Mouse (Mus musculus) forebrain, postnatal 0 days (tissue): ENCODE data around the gene Cpne5. TPM values are rescaled to one million over a fixed set of nuclear protein-coding genes. Genes with fewer than 3 reads are reported as not detected.

Experiments used
- ATAC-seq: fragments of 200-750 bp; cut with Nextera tagmentation; 2 replicates; pipeline ENCODE4 v1.8.0; 2017; ENCODE audit warnings: mild to moderate bottlenecking, moderate library complexity
- DNase-seq: peaks from one replicate; pipeline ENCODE4 v3.0.0-alpha.2; 2015
- H3K27ac ChIP-seq: fragments of 300-500 bp; sonication (generic); 2 replicates; pipeline ENCODE4 v1.5.1; 2014; ENCODE audit warnings: low read depth, mild to moderate bottlenecking, antibody characterized with exemption, low read length, moderate library complexity, mixed read lengths
- H3K27me3 ChIP-seq: fragments of 300-500 bp; sonication (generic); 2 replicates; pipeline ENCODE4 v1.6.1; 2014; ENCODE audit warnings: mild to moderate bottlenecking, low read length, mixed read lengths; ENCODE audit not compliant: insufficient read depth
- H3K36me3 ChIP-seq: fragments of 300-500 bp; sonication (generic); 2 replicates; pipeline ENCODE4 v1.6.1; 2014; ENCODE audit warnings: mild to moderate bottlenecking, moderate library complexity; ENCODE audit not compliant: insufficient read depth
- H3K4me1 ChIP-seq: fragments of 300-500 bp; sonication (generic); 2 replicates; pipeline ENCODE4 v1.6.1; 2014; ENCODE audit warnings: antibody characterized with exemption; ENCODE audit not compliant: insufficient read depth
- H3K4me2 ChIP-seq: fragments of 300-500 bp; sonication (generic); 2 replicates; pipeline ENCODE4 v1.6.1; 2014; ENCODE audit warnings: low read depth, mild to moderate bottlenecking, moderate library complexity
- H3K4me3 ChIP-seq: fragments of 300-500 bp; sonication (generic); 2 replicates; pipeline ENCODE4 v1.5.1; 2014; ENCODE audit warnings: low read depth, low read length, mixed read lengths
- H3K9ac ChIP-seq: fragments of 300-500 bp; sonication (generic); 2 replicates; pipeline ENCODE4 v1.6.1; 2014; ENCODE audit warnings: mild to moderate bottlenecking
- H3K9me3 ChIP-seq: fragments of 300-500 bp; sonication (generic); 2 replicates; pipeline ENCODE4 v1.6.1; 2016; ENCODE audit warnings: low read length
- CTCF ChIP-seq: sonication (generic); IDR thresholded peaks from 2 replicates; pipeline ENCODE4 v1.5.1; 2016; ENCODE audit warnings: antibody characterized with exemption, control low read depth, low read depth
- WGBS: fragments of 180-500 bp; shearing (Covaris S2); extraction: QIAGEN DNeasy Blood & Tissue Kit; methylation state at CpG from one replicate; pipeline ENCODE4 v1.1.7; 2014; 5-methylcytosine and 5-hydroxymethylcytosine counted together
- polyA plus RNA-seq: library from polyadenylated mRNA; unstranded; fragments of >200 nt; fragmentation: Nextera tagmentation; extraction: Ambion mirVana; gene quantifications from 2 replicates; pipeline ENCODE4 v1.2.1, GENCODE M21; 2015
- total RNA-seq: library from RNA; depleted of rRNA; stranded (reverse); fragments of >200 nt; gene quantifications from 2 replicates; pipeline ENCODE4 v1.2.3, GENCODE M21; 2014

Cpne5 gene
- total and polyA plus RNA-seq, 2 experiments from 2014 or later = 60.0 to 61.6 TPM

DNA sequence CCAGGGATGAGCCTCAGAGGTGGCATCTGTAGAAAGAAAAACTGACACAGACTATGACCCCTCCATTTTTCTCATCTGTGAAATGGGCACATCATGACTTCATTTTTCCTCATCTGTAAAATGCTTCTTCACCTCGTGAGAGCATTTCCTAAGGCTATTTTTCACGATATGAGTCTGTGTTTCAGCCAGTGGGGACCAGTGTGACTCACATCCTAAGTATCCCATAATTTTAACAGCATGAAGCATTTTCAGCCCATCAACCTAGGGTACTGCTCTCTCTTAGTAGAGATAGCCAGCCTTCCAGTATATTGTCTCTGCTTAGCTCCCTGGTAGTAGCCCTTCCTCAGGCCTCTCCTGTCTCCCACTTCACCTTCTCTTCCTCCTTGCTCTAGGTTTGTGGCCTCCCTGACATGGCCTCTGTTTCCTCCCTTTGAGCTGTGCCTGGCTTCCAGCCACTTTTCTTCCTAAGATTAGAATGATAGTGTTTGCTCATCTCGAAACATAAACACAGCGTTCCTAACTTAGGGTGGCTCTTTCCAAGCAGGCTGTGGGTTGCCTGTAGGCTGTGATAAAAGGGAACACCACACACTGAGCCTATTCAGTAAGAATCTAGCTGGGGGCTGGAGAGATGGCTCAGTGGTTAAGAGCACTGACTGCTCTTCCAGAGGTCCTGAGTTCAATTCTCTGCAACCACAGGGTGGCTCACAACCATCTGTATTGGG, 57.4 kb downstream of the Cpne5 start:
- 72% methylated on average over 4 of the region's 4 CpGs for WGBS
- Histone ChIP-seq H3K4me3 (no peak overlapping the region), H3K4me2 (no peak overlapping the region), H3K27me3 (no peaks in the 10 kb centered on the region), H3K9me3 (no peaks in the 10 kb centered on the region), H3K9ac (no peak overlapping the region), H3K36me3 (no peaks in the 10 kb centered on the region), H3K27ac (no peak overlapping the region), H3K4me1 (peaks cover 10% of the 10 kb centered on the region; the same call in 1 of the 2 replicates)
- ATAC-seq (no peak), DNase-seq (no peak)
- TF ChIP-seq CTCF = no peak

DNA sequence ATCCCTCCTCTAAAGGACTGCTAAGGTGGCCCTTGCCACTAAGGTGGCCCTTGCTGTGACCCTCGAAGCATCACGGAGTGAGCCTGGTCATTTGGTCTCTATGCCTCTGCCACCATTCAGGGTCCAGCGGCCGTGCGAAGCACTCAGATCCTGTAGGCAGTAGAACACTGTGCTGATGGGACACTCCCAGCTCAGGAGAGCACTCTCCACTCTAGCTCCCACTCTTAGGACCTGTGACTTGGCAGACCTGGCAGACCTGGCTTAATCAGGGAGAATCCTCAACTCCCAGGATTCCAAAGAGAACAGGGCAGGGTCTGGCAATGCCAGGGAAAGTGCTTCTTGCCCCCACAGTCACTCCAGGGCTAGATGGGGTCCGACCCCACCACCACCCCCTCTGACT, 58.0 kb downstream of the Cpne5 start:
- 93% methylated on average over 6 of the region's 6 CpGs for WGBS
- Histone ChIP-seq H3K4me1 (peaks cover 10% of the 10 kb centered on the region; the same call in 1 of the 2 replicates), H3K9me3 (no peaks in the 10 kb centered on the region), H3K36me3 (no peaks in the 10 kb centered on the region), H3K9ac (no peak overlapping the region), H3K4me2 (no peak overlapping the region), H3K27ac (no peak overlapping the region), H3K27me3 (no peaks in the 10 kb centered on the region), H3K4me3 (no peak overlapping the region)
- ATAC-seq (no peak), DNase-seq (no peak)
- TF ChIP-seq CTCF = no peak

- Histone ChIP-seq H3K27me3 (no peaks in the 10 kb centered on the region), H3K4me1 (peaks cover 10% of the 10 kb centered on the region; the same call in 1 of the 2 replicates), H3K9ac (no peak overlapping the region), H3K9me3 (no peaks in the 10 kb centered on the region), H3K4me3 (no peak overlapping the region), H3K27ac (no peak overlapping the region), H3K36me3 (no peaks in the 10 kb centered on the region), H3K4me2 (no peak overlapping the region)
- 67% methylated on average over 9 of the region's 9 CpGs for WGBS
- DNase-seq = no peak
- TF ChIP-seq CTCF = 0 out of 2 replicates have a peak, but pooled peaks have one; percentile 3
- ATAC-seq = no peak
Measured at GRCm38 (mm10) chr17:29178503-29179059, 59.4 kb downstream of the Cpne5 start.

DNA sequence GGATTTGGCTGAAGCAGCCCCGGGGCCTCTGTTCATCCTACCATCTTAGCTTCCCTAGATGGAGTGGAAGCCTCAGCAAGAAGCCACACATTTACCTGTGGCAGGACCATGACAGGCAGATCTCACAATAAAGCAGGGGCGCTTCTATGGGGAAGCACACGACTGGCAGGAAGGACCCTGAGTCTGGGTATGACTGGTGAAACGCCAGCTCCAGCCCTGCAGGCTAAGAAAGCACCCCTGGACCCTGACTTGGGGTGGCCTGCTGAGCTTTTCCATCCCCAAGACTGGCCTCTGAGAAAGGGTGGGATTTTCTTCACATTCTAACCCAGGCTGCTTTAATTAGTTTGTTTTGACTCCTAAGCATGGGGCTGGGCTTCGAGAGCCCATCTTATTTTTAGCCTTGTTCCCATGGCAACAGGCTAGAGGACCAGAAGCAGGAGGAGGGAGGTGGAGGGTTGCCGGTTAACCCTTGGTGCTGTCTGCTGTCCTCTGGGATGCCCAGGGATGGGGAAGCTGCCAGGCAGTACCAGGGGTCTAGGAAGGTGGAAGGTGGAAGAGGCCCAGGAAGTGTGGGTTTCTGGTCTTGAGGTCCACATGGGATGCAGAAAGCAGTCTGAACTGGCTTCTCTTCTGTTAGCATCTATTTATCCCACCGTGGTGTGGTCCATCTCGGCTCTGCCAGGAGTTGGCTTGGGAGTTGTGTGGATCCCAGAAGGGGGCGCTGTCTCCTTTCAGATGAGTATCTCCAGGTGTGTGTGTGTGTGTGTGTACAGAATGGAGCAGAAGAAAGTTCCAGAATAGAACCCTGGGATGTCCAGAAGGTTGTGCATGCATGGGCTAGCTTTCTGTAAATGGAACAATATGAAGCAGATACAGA, 61.3 kb downstream of the Cpne5 start:
- Histone ChIP-seq H3K27ac (peak overlapping the region; percentile 79), H3K4me2 (peak overlapping the region; percentile 20), H3K9ac (peak overlapping the region; percentile 28; the same call in 1 of the 2 replicates), H3K27me3 (no peaks in the 10 kb centered on the region), H3K4me3 (no peak overlapping the region), H3K9me3 (no peaks in the 10 kb centered on the region), H3K4me1 (peaks cover 10% of the 10 kb centered on the region; the same call in 1 of the 2 replicates), H3K36me3 (no peaks in the 10 kb centered on the region)
- peak; percentile 93 for DNase-seq
- peak; percentile 87 for TF ChIP-seq CTCF
- 13% methylated on average over 9 of the region's 9 CpGs for WGBS
- peak; percentile 87 for ATAC-seq

- H3K36me3 ChIP-seq = no peaks in the 10 kb centered on the region
- no peak overlapping the region for H3K4me3 ChIP-seq
- H3K9ac ChIP-seq = 0 out of 2 replicates have a peak overlapping the region, but pooled peaks have one; percentile 28
- H3K4me1 ChIP-seq = peaks cover 10% of the 10 kb centered on the region; the same call in 1 of the 2 replicates
- ATAC-seq = no peak
- no peak for TF ChIP-seq CTCF
- peak overlapping the region; percentile 79; the same call in 1 of the 2 replicates for H3K27ac ChIP-seq
- WGBS = 71% methylated on average over 3 of the region's 3 CpGs
- H3K27me3 ChIP-seq = no peaks in the 10 kb centered on the region
- H3K4me2 ChIP-seq = no peak overlapping the region
- no peaks in the 10 kb centered on the region for H3K9me3 ChIP-seq
- DNase-seq = no peak
Measured at GRCm38 (mm10) chr17:29175693-29176092, 62.3 kb downstream of the Cpne5 start.

DNA sequence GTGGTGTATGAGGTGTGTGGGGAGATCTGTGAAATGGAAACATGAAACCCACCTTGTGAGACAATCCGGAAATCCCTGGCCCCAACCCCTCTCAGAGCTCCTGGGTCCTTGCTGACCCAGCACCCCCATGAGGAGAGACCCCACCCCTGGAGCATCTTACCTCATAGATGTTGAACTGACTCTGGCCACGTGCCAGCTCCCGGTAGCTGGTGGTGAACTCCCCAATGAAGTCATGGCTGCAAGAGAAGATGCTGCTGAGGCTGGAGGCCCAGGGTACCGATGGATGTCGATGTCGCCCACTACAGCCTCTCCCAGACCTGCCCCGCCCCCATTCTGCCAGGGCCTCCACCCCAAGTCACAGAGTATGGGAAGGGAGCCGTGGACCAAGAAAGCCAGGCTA, 64.8 kb downstream of the Cpne5 start:
- DNase-seq (no peak), ATAC-seq (no peak)
- no peaks in the 10 kb centered on the region for H3K9me3 ChIP-seq
- H3K27me3 ChIP-seq = no peaks in the 10 kb centered on the region
- H3K9ac ChIP-seq = no peak overlapping the region
- H3K4me1 ChIP-seq = peaks cover 10% of the 10 kb centered on the region; the same call in 1 of the 2 replicates
- no peaks in the 10 kb centered on the region for H3K36me3 ChIP-seq
- no peak overlapping the region for H3K27ac ChIP-seq
- no peak overlapping the region for H3K4me2 ChIP-seq
- H3K4me3 ChIP-seq = no peak overlapping the region
- no peak for TF ChIP-seq CTCF
- WGBS = 74% methylated on average over 8 of the region's 8 CpGs
